Mouse (Mus musculus) activated CD4-positive, CD25-positive, alpha-beta regulatory T cell (primary cell): Measurements from ENCODE around the gene Rnf114. TPM values are rescaled to one million over a fixed set of nuclear protein-coding genes. Genes with fewer than 3 reads are reported as not detected.

Experiments used
- polyA plus RNA-seq, 2 experiments: library from polyadenylated mRNA; unstranded; fragments of 100-300 nt; shearing (Covaris generic); gene quantifications; one replicate each; pipeline ENCODE4 v1.2.1; 2017

The Rnf114 gene
- 100 to 1,000 TPM; 195 to 237 TPM for polyA plus RNA-seq

GRCm38 (mm10) chr2:167491757-167492708, at the start of gene Rnf114:
TSS of gene Rnf114 (plus strand) at chr2:167492645.

GRCm38 (mm10) chr2:167492713-167493636, 530 bp downstream of the Rnf114 start, which contains the start of gene Spata2:
TSS of gene Spata2 (minus strand) at chr2:167492887.

GRCm38 (mm10) chr2:167537476-167538297, 45.2 kb downstream of the Rnf114 start, which contains the start of gene Snai1:
TSS of gene Snai1 (plus strand) at chr2:167538195.

Other genes with a start within 250 kb of the Rnf114 start
- 10 to 100 TPM; 26.3 to 31.7 TPM for gene B4galt5, start 143.5 kb upstream of the Rnf114 start, polyA plus RNA-seq
- 10 to 100 TPM; 47.2 to 49.9 TPM for gene Slc9a8, start 70.9 kb upstream of the Rnf114 start, polyA plus RNA-seq
- gene Spata2, start 242 bp downstream of the Rnf114 start, polyA plus RNA-seq = 10 to 100 TPM; 18.8 to 27.5 TPM
- under 1 TPM in 1 of 2 experiments, not detected in 1; 0.13 TPM for gene Snai1, start 45.5 kb downstream of the Rnf114 start, polyA plus RNA-seq
- 100 to 1,000 TPM; 192 to 300 TPM for gene Ube2v1, start 139.4 kb downstream of the Rnf114 start, polyA plus RNA-seq
- 10 to 100 TPM; 15.0 to 27.3 TPM for gene Gm20431, start 168.9 kb downstream of the Rnf114 start, polyA plus RNA-seq
- gene Cebpb, start 196.3 kb downstream of the Rnf114 start, polyA plus RNA-seq = 10 to 100 TPM; 20.1 to 70.1 TPM
- gene Tmem189, start 197.2 kb downstream of the Rnf114 start, polyA plus RNA-seq = 10 to 100 TPM; 66.5 to 90.4 TPM